Mouse (Mus musculus): Measurements from ENCODE around the gene Gm9747. TPM values are rescaled to one million over a fixed set of nuclear protein-coding genes. Genes with fewer than 3 reads are reported as not detected.

The Gm9747 gene
- polyA plus RNA-seq, 1 experiment from 2014 or later = 13.3 TPM

DNA sequence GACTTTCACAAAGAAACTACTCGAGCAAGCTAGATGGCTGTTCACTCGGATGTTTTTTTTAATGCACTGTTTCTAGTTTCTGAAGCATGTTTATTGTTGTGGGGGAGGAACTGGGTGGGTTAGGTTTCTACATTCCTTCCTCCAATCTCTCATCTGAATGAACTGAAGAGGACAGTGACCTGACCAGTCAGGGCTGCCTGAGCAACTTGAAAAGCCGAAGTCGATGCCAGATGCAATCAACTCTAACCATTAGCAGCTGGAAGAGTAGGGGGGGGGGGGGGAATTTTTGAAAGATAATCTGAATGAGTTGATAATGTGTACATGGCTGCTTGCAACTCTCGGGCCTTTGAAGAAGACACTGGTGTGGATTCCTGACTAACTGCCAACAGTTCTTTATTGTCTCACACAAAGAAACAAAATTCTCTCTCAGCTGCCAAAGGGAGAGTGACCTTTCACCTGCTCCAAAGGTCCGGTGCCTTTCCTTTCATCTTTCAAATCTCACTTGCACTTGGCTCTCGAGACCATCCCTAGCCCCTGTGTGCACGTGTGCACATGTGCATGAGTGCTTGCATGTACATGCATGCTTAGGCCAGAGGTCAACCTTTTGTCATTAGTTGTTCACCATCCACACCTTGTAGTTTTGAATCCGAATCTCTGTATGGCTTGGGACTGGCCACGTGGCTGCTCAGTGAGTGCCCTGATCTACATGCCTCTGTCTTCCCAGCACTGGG lies 14.5 kb downstream of the Gm9747 start:
- peaks cover under 1% of the 10 kb centered on the region; the same call in 1 of the 2 replicates for H3K4me1 ChIP-seq (ENCODE audit: insufficient read depth, low read depth, low read length)
- DNase-seq (ENCODE audit: low spot score) = no peak
- H3K9me3 ChIP-seq (ENCODE audit: low read length) = no peaks in the 10 kb centered on the region
- no peak overlapping the region for H3K4me3 ChIP-seq (ENCODE audit: low read depth, low read length)
- no peak overlapping the region for H3K4me2 ChIP-seq (replicated peaks; ENCODE audit: low read depth, low read length)
- ATAC-seq = no peak
- no peak overlapping the region for H3K27ac ChIP-seq (ENCODE audit: low read length)
- no peak overlapping the region for H3K9ac ChIP-seq (replicated peaks; ENCODE audit: low read depth)
- TF ChIP-seq CTCF (IDR thresholded peaks at IDR 0.05) (no peak), EP300 (IDR thresholded peaks at IDR 0.05) (no peak)
- no peaks in the 10 kb centered on the region for H3K27me3 ChIP-seq (replicated peaks; ENCODE audit: insufficient read depth, low read length)
- H3K36me3 ChIP-seq (ENCODE audit: insufficient read depth, low read length) = no peaks in the 10 kb centered on the region
- WGBS = 46% methylated on average over 10 of the region's 10 CpGs

DNA sequence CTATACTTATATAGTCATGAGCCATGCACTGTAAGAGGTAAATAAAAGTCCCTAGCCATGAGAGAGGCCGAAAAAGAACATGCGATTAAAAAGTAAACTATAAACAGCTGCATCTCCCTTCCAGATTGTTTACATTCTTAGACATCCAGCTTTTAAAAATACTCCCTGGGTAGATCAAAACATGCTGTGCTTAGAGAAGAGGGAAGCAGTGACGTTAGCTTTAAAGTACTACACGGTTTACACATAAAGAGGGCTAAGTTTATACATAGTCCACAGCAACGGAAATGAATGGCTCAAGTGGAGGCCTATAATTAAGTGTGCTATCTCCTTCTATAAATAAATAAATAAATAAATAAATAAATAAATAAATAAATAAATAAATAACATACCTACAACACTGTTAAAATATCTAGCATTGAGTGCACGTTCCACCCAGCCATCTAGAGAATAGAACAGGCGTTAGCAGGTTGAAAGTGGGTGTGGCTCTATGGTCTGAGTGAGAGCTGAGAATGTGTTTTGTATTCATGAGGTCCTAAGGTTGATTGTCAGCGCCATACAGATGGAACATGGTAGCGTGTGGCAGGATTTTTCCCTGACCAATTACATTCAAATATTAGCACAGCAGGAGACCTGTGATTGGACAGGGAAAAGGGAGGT lies 21.0 kb downstream of the Gm9747 start:
- ATAC-seq (peak; percentile 85), DNase-seq (ENCODE audit: low spot score) (peak; percentile 78)
- Histone ChIP-seq H3K4me2 (replicated peaks; ENCODE audit: low read depth, low read length) (no peak overlapping the region), H3K36me3 (ENCODE audit: insufficient read depth, low read length) (no peaks in the 10 kb centered on the region), H3K9me3 (ENCODE audit: low read length) (no peaks in the 10 kb centered on the region), H3K9ac (replicated peaks; ENCODE audit: low read depth) (no peak overlapping the region), H3K27me3 (replicated peaks; ENCODE audit: insufficient read depth, low read length) (no peaks in the 10 kb centered on the region), H3K27ac (ENCODE audit: low read length) (no peak overlapping the region; the same call in 1 of the 2 replicates), H3K4me3 (ENCODE audit: low read depth, low read length) (no peak overlapping the region), H3K4me1 (ENCODE audit: insufficient read depth, low read depth, low read length) (peaks cover 7% of the 10 kb centered on the region; the same call in 1 of the 2 replicates)
- WGBS = 48% methylated on average over 9 of the region's 9 CpGs
- TF ChIP-seq CTCF (IDR thresholded peaks at IDR 0.05) (no peak), EP300 (IDR thresholded peaks at IDR 0.05) (peak; percentile 91)

DNA sequence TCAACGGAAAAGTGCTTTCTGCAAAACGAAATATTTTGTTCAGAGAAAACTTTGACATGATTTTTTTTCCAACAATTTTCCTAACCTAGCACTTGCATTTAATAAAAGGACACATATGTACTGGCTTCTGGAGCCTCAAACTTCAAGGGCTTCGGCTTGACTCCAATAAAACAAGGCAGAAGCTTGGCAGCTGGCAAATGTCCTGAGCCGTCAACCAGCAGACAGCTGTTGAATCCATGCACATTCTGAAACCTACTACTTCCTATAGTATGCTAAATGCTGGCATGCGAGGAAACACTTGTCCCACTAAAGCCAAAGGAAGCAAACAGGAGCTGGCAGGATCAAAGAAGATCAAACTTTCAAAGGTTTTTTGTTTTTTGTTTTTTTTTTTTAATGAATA lies 24.5 kb downstream of the Gm9747 start:
- Histone ChIP-seq H3K4me3 (ENCODE audit: low read depth, low read length) (no peak overlapping the region), H3K36me3 (ENCODE audit: insufficient read depth, low read length) (no peaks in the 10 kb centered on the region), H3K9ac (replicated peaks; ENCODE audit: low read depth) (no peak overlapping the region), H3K27me3 (replicated peaks; ENCODE audit: insufficient read depth, low read length) (no peaks in the 10 kb centered on the region), H3K4me1 (ENCODE audit: insufficient read depth, low read depth, low read length) (peaks cover 6% of the 10 kb centered on the region; the same call in 1 of the 2 replicates), H3K4me2 (replicated peaks; ENCODE audit: low read depth, low read length) (no peak overlapping the region), H3K9me3 (ENCODE audit: low read length) (no peaks in the 10 kb centered on the region), H3K27ac (ENCODE audit: low read length) (no peak overlapping the region)
- peak; percentile 29; the same call in 1 of the 2 replicates for ATAC-seq
- DNase-seq (ENCODE audit: low spot score) = peak; percentile 51
- WGBS = 44% methylated on average over 5 of the region's 5 CpGs
- TF ChIP-seq CTCF (IDR thresholded peaks at IDR 0.05) (no peak), EP300 (IDR thresholded peaks at IDR 0.05) (no peak)

DNA sequence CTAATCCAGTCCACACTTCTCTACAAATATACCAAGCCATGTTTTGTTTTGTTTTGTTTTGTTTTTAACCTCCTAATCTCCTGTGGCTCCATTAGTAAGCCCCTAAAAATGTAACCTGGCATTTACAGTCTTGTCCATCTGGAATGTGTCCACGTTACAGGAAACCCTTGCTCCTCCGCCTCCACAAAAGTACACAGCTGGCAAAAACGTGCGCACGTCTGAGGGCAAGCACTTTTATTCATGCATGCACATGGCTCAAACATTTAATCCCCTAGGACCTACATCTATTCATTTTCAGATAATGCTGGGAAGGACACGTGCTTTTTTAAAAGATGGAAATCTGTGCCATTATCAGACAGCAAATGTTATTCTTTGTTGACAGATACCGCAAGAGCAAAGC lies 25.4 kb downstream of the Gm9747 start:
- no peak for ATAC-seq

DNA sequence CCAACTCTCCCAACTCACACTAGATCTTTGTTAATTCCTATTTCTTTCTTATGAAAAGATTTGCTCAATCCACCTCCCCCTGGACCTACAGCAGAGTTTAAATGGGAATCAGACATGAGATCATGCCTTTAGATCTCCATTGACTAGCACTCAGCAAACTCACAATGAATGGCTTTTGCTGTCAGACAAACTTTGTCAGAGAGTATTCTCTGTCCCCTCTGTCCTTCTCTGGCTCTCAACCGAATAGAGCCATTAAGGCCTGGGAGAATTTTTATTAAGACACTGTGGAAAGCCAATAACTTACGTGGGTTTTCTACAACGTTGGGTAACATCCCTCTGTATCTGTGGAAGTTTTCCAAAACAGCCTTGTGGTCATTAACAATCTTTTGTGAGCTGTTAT lies 27.1 kb downstream of the Gm9747 start:
- Histone ChIP-seq H3K4me1 (ENCODE audit: insufficient read depth, low read depth, low read length) (peaks cover 2% of the 10 kb centered on the region; the same call in 1 of the 2 replicates), H3K4me3 (ENCODE audit: low read depth, low read length) (no peak overlapping the region), H3K36me3 (ENCODE audit: insufficient read depth, low read length) (no peaks in the 10 kb centered on the region), H3K27me3 (replicated peaks; ENCODE audit: insufficient read depth, low read length) (no peaks in the 10 kb centered on the region), H3K9me3 (ENCODE audit: low read length) (no peaks in the 10 kb centered on the region), H3K4me2 (replicated peaks; ENCODE audit: low read depth, low read length) (no peak overlapping the region), H3K9ac (replicated peaks; ENCODE audit: low read depth) (no peak overlapping the region), H3K27ac (ENCODE audit: low read length) (no peak overlapping the region)
- DNase-seq (ENCODE audit: low spot score) (no peak), ATAC-seq (no peak)
- TF ChIP-seq EP300 (IDR thresholded peaks at IDR 0.05) = no peak
- TF ChIP-seq CTCF (IDR thresholded peaks at IDR 0.05) = no peak
- WGBS = 70% methylated on average over 3 of the region's 3 CpGs

More for the DNA sequence above, 25.4 kb downstream of the Gm9747 start:
- TF ChIP-seq EP300 (IDR thresholded peaks at IDR 0.05) (no peak), CTCF (IDR thresholded peaks at IDR 0.05) (no peak)
- Histone ChIP-seq H3K4me1 (ENCODE audit: insufficient read depth, low read depth, low read length) (peaks cover 2% of the 10 kb centered on the region; the same call in 1 of the 2 replicates), H3K27ac (ENCODE audit: low read length) (no peak overlapping the region), H3K9me3 (ENCODE audit: low read length) (no peaks in the 10 kb centered on the region), H3K36me3 (ENCODE audit: insufficient read depth, low read length) (no peaks in the 10 kb centered on the region), H3K4me3 (ENCODE audit: low read depth, low read length) (no peak overlapping the region), H3K4me2 (replicated peaks; ENCODE audit: low read depth, low read length) (no peak overlapping the region), H3K9ac (replicated peaks; ENCODE audit: low read depth) (no peak overlapping the region), H3K27me3 (replicated peaks; ENCODE audit: insufficient read depth, low read length) (no peaks in the 10 kb centered on the region)
- DNase-seq (ENCODE audit: low spot score) = no peak
- 36% methylated on average over 7 of the region's 7 CpGs for WGBS

DNA sequence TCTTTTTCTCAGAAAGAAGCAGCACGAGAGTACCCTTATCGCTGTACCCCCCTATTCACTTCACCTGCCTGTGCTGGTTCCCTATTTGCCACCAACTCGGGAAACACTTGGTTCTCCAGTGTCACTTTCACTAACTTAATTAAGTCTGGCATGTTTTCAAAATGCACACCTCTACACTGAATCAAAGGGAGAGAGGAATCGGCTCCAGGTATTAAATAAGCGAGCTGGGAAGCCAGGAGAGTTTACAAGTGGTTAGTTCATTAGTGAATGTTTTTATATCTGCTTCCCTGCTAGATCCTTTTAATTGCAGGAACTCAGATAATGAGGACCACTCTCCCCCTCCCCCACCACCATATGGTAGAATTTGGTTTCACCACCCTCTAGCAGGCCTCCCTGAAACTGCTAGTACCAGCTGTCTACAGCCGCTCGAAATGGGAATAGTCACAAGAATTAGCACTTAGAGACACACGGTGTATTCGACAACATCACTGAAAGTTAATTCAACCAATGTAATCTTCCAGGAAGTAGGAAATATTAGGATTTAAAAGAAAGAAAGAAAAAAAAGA lies 28.2 kb downstream of the Gm9747 start:
- no peak overlapping the region for H3K4me2 ChIP-seq (replicated peaks; ENCODE audit: low read depth, low read length)
- no peak overlapping the region for H3K9ac ChIP-seq (replicated peaks; ENCODE audit: low read depth)
- no peaks in the 10 kb centered on the region for H3K36me3 ChIP-seq (ENCODE audit: insufficient read depth, low read length)
- TF ChIP-seq EP300 (IDR thresholded peaks at IDR 0.05) (no peak), CTCF (IDR thresholded peaks at IDR 0.05) (no peak)
- H3K4me3 ChIP-seq (ENCODE audit: low read depth, low read length) = no peak overlapping the region
- H3K27ac ChIP-seq (ENCODE audit: low read length) = no peak overlapping the region
- DNase-seq (ENCODE audit: low spot score) (no peak), ATAC-seq (no peak)
- H3K4me1 ChIP-seq (ENCODE audit: insufficient read depth, low read depth, low read length) = peaks cover 2% of the 10 kb centered on the region; the same call in 1 of the 2 replicates
- no peaks in the 10 kb centered on the region for H3K9me3 ChIP-seq (ENCODE audit: low read length)
- H3K27me3 ChIP-seq (replicated peaks; ENCODE audit: insufficient read depth, low read length) = no peaks in the 10 kb centered on the region
- WGBS = 65% methylated on average over 9 of the region's 9 CpGs

Measured in lung, postnatal 0 days (tissue).